Mouse (Mus musculus) CH12.LX (cell line): ENCODE measurements at regions not wholly inside any gene's neighbourhood (a gene's known extent, or its start where the extent isn't known, plus 50 kb on each side); places are given as distances from the start of the nearest gene placed in this dataset.

Experiments used
- DNase-seq: peaks from one replicate; pipeline ENCODE4 v3.0.0-alpha.2; 2013; ENCODE audit errors: extremely low read depth
- H3K27ac ChIP-seq: 2 replicates; pipeline ENCODE4 v1.5.1; 2012; ENCODE audit warnings: low read depth, mild to moderate bottlenecking, control low read depth, moderate library complexity; ENCODE audit not compliant: insufficient read depth
- H3K27me3 ChIP-seq: replicated peaks from 2 replicates; pipeline ENCODE3; 2012; ENCODE audit warnings: inconsistent platforms
- H3K36me3 ChIP-seq, 2 experiments: replicated peaks in 1 of 2; 2 replicates each; pipeline versions ENCODE3 to v1.6.1; 2012; ENCODE audit warnings: inconsistent platforms in 1 of 2, low read length in 1 of 2, mild to moderate bottlenecking in 1 of 2, mixed read lengths in 1 of 2, moderate library complexity in 1 of 2; ENCODE audit not compliant: control insufficient read depth in 1 of 2, insufficient read depth in 1 of 2
- H3K4me1 ChIP-seq, 2 experiments: 2 replicates each; pipeline ENCODE4 v1.6.1; 2012; ENCODE audit warnings: inconsistent platforms in 1 of 2, moderate library complexity in 1 of 2; ENCODE audit not compliant: insufficient read depth in 2 of 2, control insufficient read depth in 1 of 2
- H3K4me2 ChIP-seq: 2 replicates; pipeline ENCODE4 v1.6.1; 2012; ENCODE audit warnings: low read depth, mild to moderate bottlenecking, control low read depth; ENCODE audit not compliant: poor library complexity, insufficient read depth, severe bottlenecking
- H3K4me3 ChIP-seq, 3 experiments: fragments of 150-350 bp in 1 of 3; sonication (generic) in 1 of 3; replicated peaks in 1 of 3; 2 replicates each; pipeline versions ENCODE3 to v1.5.1; 2011 to 2012; ENCODE audit warnings: low read depth in 2 of 3, low read length in 2 of 3, mild to moderate bottlenecking in 2 of 3, moderate library complexity in 2 of 3, control low read depth in 1 of 3, improper control_type of control experiment in 1 of 3, inconsistent platforms in 1 of 3, mixed read lengths in 1 of 3; ENCODE audit not compliant: poor library complexity in 1 of 3
- H3K79me2 ChIP-seq: replicated peaks from 2 replicates; pipeline ENCODE4 v1.6.1; 2012; ENCODE audit warnings: mild to moderate bottlenecking, moderate library complexity; ENCODE audit not compliant: control insufficient read depth, poor library complexity, insufficient read depth, severe bottlenecking; ENCODE audit errors: extremely low read depth
- H3K9ac ChIP-seq: 2 replicates; pipeline ENCODE4 v1.6.1; 2012; ENCODE audit warnings: low read depth, mild to moderate bottlenecking, control low read depth, moderate library complexity; ENCODE audit not compliant: insufficient read depth
- H3K9me3 ChIP-seq: replicated peaks from 2 replicates; pipeline ENCODE3; 2012; ENCODE audit warnings: low read length, inconsistent platforms, mixed read lengths
- CHD1 ChIP-seq: IDR thresholded peaks from 2 replicates; pipeline ENCODE4 v1.6.1; 2012; ENCODE audit warnings: low read depth, low read length, improper control_type of control experiment, inconsistent platforms
- E2F4 ChIP-seq: IDR thresholded peaks from 2 replicates; pipeline ENCODE4 v1.6.1; 2011; ENCODE audit warnings: low read depth, low read length, improper control_type of control experiment; ENCODE audit not compliant: insufficient replicate concordance
- ELF1 ChIP-seq: IDR thresholded peaks from 2 replicates; pipeline ENCODE4 v1.6.1; 2014; ENCODE audit warnings: low read depth, mild to moderate bottlenecking, inconsistent platforms, low read length, improper control_type of control experiment
- ETS1 ChIP-seq: conservative IDR thresholded peaks from 2 replicates; pipeline ENCODE4 v1.6.1; 2012; ENCODE audit warnings: low read depth, mild to moderate bottlenecking, inconsistent platforms, low read length, improper control_type of control experiment, moderate library complexity
- GABPA ChIP-seq: IDR thresholded peaks from 2 replicates; pipeline ENCODE4 v1.6.1; 2012; ENCODE audit warnings: low read depth, low read length, improper control_type of control experiment, inconsistent platforms; ENCODE audit not compliant: insufficient replicate concordance
- HCFC1 ChIP-seq: IDR thresholded peaks from 2 replicates; pipeline ENCODE4 v1.6.1; 2012; ENCODE audit warnings: low read depth, mild to moderate bottlenecking, inconsistent platforms, low read length, improper control_type of control experiment
- JUND ChIP-seq: conservative IDR thresholded peaks from 2 replicates; pipeline ENCODE4 v1.6.1; 2011; ENCODE audit warnings: low read depth, low read length, improper control_type of control experiment
- MAFK ChIP-seq: IDR thresholded peaks from 2 replicates; pipeline ENCODE4 v1.6.1; 2011; ENCODE audit warnings: low read length, improper control_type of control experiment; ENCODE audit not compliant: insufficient replicate concordance
- MAZ ChIP-seq: IDR thresholded peaks from 2 replicates; pipeline ENCODE4 v1.6.1; 2012; ENCODE audit warnings: low read depth, mild to moderate bottlenecking, inconsistent platforms, low read length, improper control_type of control experiment, moderate library complexity
- MEF2A ChIP-seq: IDR thresholded peaks from 2 replicates; pipeline ENCODE4 v1.6.1; 2014; ENCODE audit warnings: low read depth, mild to moderate bottlenecking, inconsistent platforms, low read length, improper control_type of control experiment, borderline replicate concordance
- MXI1 ChIP-seq: IDR thresholded peaks from 2 replicates; pipeline ENCODE4 v1.6.1; 2011; ENCODE audit warnings: mild to moderate bottlenecking, low read depth, low read length, improper control_type of control experiment
- NRF1 ChIP-seq: IDR thresholded peaks from 2 replicates; pipeline ENCODE4 v1.6.1; 2014; ENCODE audit warnings: low read depth, mild to moderate bottlenecking, inconsistent platforms, low read length, improper control_type of control experiment, moderate library complexity
- PAX5 ChIP-seq: IDR thresholded peaks from 2 replicates; pipeline ENCODE4 v1.6.1; 2012; ENCODE audit warnings: low read length, inconsistent platforms, mixed read lengths
- POLR2A ChIP-seq: IDR thresholded peaks from 2 replicates; pipeline ENCODE4 v1.6.1; 2011; ENCODE audit warnings: low read depth, mild to moderate bottlenecking, improper control_type of control experiment, low read length
- POLR2AphosphoS2 ChIP-seq: IDR thresholded peaks from 2 replicates; pipeline ENCODE4 v1.6.1; 2011; ENCODE audit warnings: low read depth, low read length, improper control_type of control experiment
- RAD21 ChIP-seq: IDR thresholded peaks from 2 replicates; pipeline ENCODE4 v1.6.1; 2011; ENCODE audit warnings: low read depth, mild to moderate bottlenecking, low read length, improper control_type of control experiment, moderate library complexity
- SIN3A ChIP-seq: IDR thresholded peaks from 2 replicates; pipeline ENCODE4 v1.6.1; 2012; ENCODE audit warnings: low read length, improper control_type of control experiment, inconsistent platforms
- SMC3 ChIP-seq: IDR thresholded peaks from 2 replicates; pipeline ENCODE4 v1.6.1; 2011; ENCODE audit warnings: low read depth, low read length, improper control_type of control experiment
- TBP ChIP-seq: conservative IDR thresholded peaks from 2 replicates; pipeline ENCODE4 v1.6.1; 2011; ENCODE audit warnings: low read depth, low read length, improper control_type of control experiment
- TCF12 ChIP-seq: IDR thresholded peaks from 2 replicates; pipeline ENCODE4 v1.6.1; 2014; ENCODE audit warnings: low read depth, mild to moderate bottlenecking, inconsistent platforms, low read length, improper control_type of control experiment
- UBTF ChIP-seq: IDR thresholded peaks from 2 replicates; pipeline ENCODE4 v1.6.1; 2012; ENCODE audit warnings: low read depth, mild to moderate bottlenecking, inconsistent platforms, low read length, improper control_type of control experiment, moderate library complexity
- USF1 ChIP-seq: IDR thresholded peaks from 2 replicates; pipeline ENCODE4 v1.6.1; 2014; ENCODE audit warnings: low read depth, mild to moderate bottlenecking, inconsistent platforms, low read length, improper control_type of control experiment
- USF2 ChIP-seq: conservative IDR thresholded peaks from 2 replicates; pipeline ENCODE4 v1.6.1; 2011; ENCODE audit warnings: low read depth, low read length, improper control_type of control experiment
- ZKSCAN1 ChIP-seq: IDR thresholded peaks from 2 replicates; pipeline ENCODE4 v1.6.1; 2012; ENCODE audit warnings: low read depth, inconsistent platforms, low read length, improper control_type of control experiment, borderline replicate concordance
- ZMIZ1 ChIP-seq: IDR thresholded peaks from 2 replicates; pipeline ENCODE4 v1.6.1; 2012; ENCODE audit warnings: low read depth, mild to moderate bottlenecking, inconsistent platforms, low read length, improper control_type of control experiment
- ZNF384 ChIP-seq: IDR thresholded peaks from 2 replicates; pipeline ENCODE4 v1.6.1; 2012; ENCODE audit warnings: low read depth, low read length, improper control_type of control experiment, inconsistent platforms
- dilution Hi-C: fragments of 300-500 bp; cut with MboI; formaldehyde crosslinking; loops from 2 replicates; pipeline ENCODE4 v1.14.3; 2020; ENCODE audit warnings: low sequenced_read_pairs; ENCODE audit not compliant: extremely low pct_unique_long_range_greater_than_20kb, extremely low pct_ligation_motif_present
- in situ Hi-C: fragments of 300-500 bp; cut with MboI; formaldehyde crosslinking; loops from 3 replicates; pipeline ENCODE4 v1.14.3; 2019; ENCODE audit warnings: low sequenced_read_pairs, low pct_ligation_motif_present, low pct_unique_long_range_greater_than_20kb, mixed read lengths

- peaks cover 26% of the 10 kb centered on the region for H3K27me3 ChIP-seq
- H3K27ac ChIP-seq, result no peak overlapping the region
- H3K9ac ChIP-seq, result no peak overlapping the region
- H3K9me3 ChIP-seq, result no peaks in the 10 kb centered on the region
- H3K4me2 ChIP-seq, result no peak overlapping the region
- H3K4me3 ChIP-seq, result no peak overlapping the region
- H3K36me3 ChIP-seq, result no peaks in the 10 kb centered on the region
- H3K79me2 ChIP-seq, result no peaks in the 10 kb centered on the region
- dilution Hi-C loops (no loop called here), in situ Hi-C loops (no loop called here)
- TF ChIP-seq SMC3 (no peak), MXI1 (no peak), TCF12 (no peak), HCFC1 (no peak), POLR2A (no peak), RAD21 (no peak), POLR2AphosphoS2 (no peak), USF1 (no peak), ZMIZ1 (no peak), MAFK (no peak), MEF2A (no peak), ZKSCAN1 (no peak), ETS1 (no peak), UBTF (no peak), CHD1 (no peak)
- DNase-seq, result no peak
- no peaks in the 10 kb centered on the region for H3K4me1 ChIP-seq
Measured at GRCm38 (mm10) chr8:86425382-86425781, 155.1 kb downstream of the Abcc12 start.

- H3K9ac ChIP-seq, result no peak overlapping the region
Measured at GRCm38 (mm10) chr8:86419059-86419651, 161.3 kb downstream of the Abcc12 start.

More at GRCm38 (mm10) chr8:86419059-86419651, 161.3 kb downstream of the Abcc12 start:
- H3K4me1 ChIP-seq, result peaks cover 0 to 5% of the 10 kb centered on the region in 2 experiments; a peak in 1 of 4 replicates
- H3K27me3 ChIP-seq, result no peaks in the 10 kb centered on the region
- TF ChIP-seq POLR2AphosphoS2, result no peak
- TF ChIP-seq E2F4, result no peak
- no peak for TF ChIP-seq USF2
- TF ChIP-seq ELF1, result no peak
- no peak for TF ChIP-seq SIN3A
- no peak for TF ChIP-seq USF1
- TF ChIP-seq MEF2A, result no peak
- no peak for TF ChIP-seq NRF1
- TF ChIP-seq PAX5, result no peak
- no peak for TF ChIP-seq ZMIZ1
- no peak for TF ChIP-seq GABPA
- TF ChIP-seq TBP, result no peak
- TF ChIP-seq MAZ, result no peak
- TF ChIP-seq JUND, result no peak
- TF ChIP-seq POLR2A, result no peak
- TF ChIP-seq UBTF, result no peak
- no peak for TF ChIP-seq TCF12
- TF ChIP-seq ZKSCAN1, result no peak
- no peak for TF ChIP-seq ZNF384
- no peak for TF ChIP-seq MAFK
- TF ChIP-seq, all 38 proteins: peak for 0
- H3K4me3 ChIP-seq, result no peak overlapping the region
- H3K27ac ChIP-seq, result no peak overlapping the region
- no peaks in the 10 kb centered on the region for H3K79me2 ChIP-seq
- dilution Hi-C loops, result no loop called here
- no peaks in the 10 kb centered on the region for H3K36me3 ChIP-seq
- H3K4me2 ChIP-seq, result no peak overlapping the region
- H3K9me3 ChIP-seq, result no peaks in the 10 kb centered on the region
- in situ Hi-C loops, result no loop called here
- no peak for DNase-seq
